Comparison of ENCODE assay signal across 11 mouse cellular contexts in the genomic region with DNA sequence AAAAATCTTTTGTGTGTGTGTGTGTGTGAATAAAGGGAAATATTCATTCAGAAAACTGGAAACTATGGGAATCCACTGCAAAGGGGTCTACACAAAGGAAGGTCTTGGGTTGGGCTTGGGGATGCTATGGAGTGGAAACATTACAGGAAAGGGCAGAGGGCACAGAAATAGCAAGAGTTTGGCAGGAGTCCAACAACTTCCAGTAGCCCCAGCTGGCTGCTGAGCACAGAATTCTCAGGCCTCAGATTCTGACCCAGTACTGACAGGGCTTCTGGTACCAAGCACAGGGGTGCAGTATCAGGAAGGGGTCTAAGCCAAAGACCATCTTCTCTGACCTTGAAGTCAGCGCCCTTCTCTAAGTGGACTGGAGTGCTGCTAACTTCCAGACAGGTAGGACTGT.
DNase-seq lines count a peak whose midpoint lies in the region; ATAC-seq and TF ChIP-seq lines count a peak whose summit lies in the region.
"Had no signal": no experiment of that assay in that cellular context is flagged by ENCODE, and none has a peak within 500 bp of the region (broad histone marks: within the 10 kb centered on the region; RNA-seq: fewer than 3 reads in every experiment).

No protein-coding gene starts in this region.

- H3K27ac ChIP-seq in intestine, embryonic 15.5 days = 0 out of 2 replicates have a peak overlapping the region, but pooled peaks have one; percentile 13
- no peak overlapping the region for H3K27ac ChIP-seq in intestine, postnatal 0 days (ENCODE audit: low read depth, low read length)
- H3K27ac ChIP-seq in midbrain, embryonic 14.5 days (replicated peaks; ENCODE audit: low read depth, low read length) = no peak overlapping the region
- no peak overlapping the region for H3K27ac ChIP-seq in midbrain, embryonic 16.5 days (ENCODE audit: low read length)
- H3K27ac ChIP-seq in intestine, embryonic 16.5 days (ENCODE audit: low read length) = 0 out of 2 replicates have a peak overlapping the region, but pooled peaks have one; percentile 1
- H3K27ac ChIP-seq in stomach, embryonic 16.5 days (ENCODE audit: low read length) = peak overlapping the region; percentile 13; the same call in 1 of the 2 replicates
- H3K27ac ChIP-seq: liver, embryonic 14.5 days; neural tube, embryonic 15.5 days had no signal

- no peak for TF ChIP-seq CTCF in intestine, postnatal 0 days (IDR thresholded peaks at IDR 0.05; ENCODE audit: low read depth)

- no peak overlapping the region for H3K4me2 ChIP-seq in intestine, embryonic 15.5 days (replicated peaks)
- H3K4me2 ChIP-seq in intestine, postnatal 0 days (replicated peaks; ENCODE audit: low read depth) = no peak overlapping the region
- H3K4me2 ChIP-seq in midbrain, embryonic 14.5 days (ENCODE audit: low read length) = no peak overlapping the region
- H3K4me2 ChIP-seq in midbrain, embryonic 16.5 days (ENCODE audit: low read length) = no peak overlapping the region
- H3K4me2 ChIP-seq in intestine, embryonic 16.5 days (ENCODE audit: low read depth, low read length) = no peak overlapping the region
- no peak overlapping the region for H3K4me2 ChIP-seq in stomach, embryonic 16.5 days (ENCODE audit: low read depth, low read length)
- H3K4me2 ChIP-seq: neural tube, embryonic 15.5 days had no signal

- H3K4me3 ChIP-seq in intestine, embryonic 15.5 days (replicated peaks) = no peak overlapping the region
- H3K4me3 ChIP-seq in intestine, postnatal 0 days (ENCODE audit: low read depth, low read length) = no peak overlapping the region
- no peak overlapping the region for H3K4me3 ChIP-seq in midbrain, embryonic 14.5 days (replicated peaks; ENCODE audit: low read depth, low read length)
- no peak overlapping the region for H3K4me3 ChIP-seq in midbrain, embryonic 16.5 days (ENCODE audit: low read depth, low read length)
- H3K4me3 ChIP-seq in intestine, embryonic 16.5 days (ENCODE audit: low read length) = no peak overlapping the region
- H3K4me3 ChIP-seq in stomach, embryonic 16.5 days (replicated peaks; ENCODE audit: low read length) = no peak overlapping the region
- H3K4me3 ChIP-seq: erythroblast, embryonic 14.5 days; neural tube, embryonic 15.5 days had no signal

- H3K36me3 ChIP-seq in intestine, embryonic 15.5 days = no peaks in the 10 kb centered on the region
- H3K36me3 ChIP-seq in intestine, postnatal 0 days (ENCODE audit: control insufficient read depth, insufficient read depth) = no peaks in the 10 kb centered on the region
- no peaks in the 10 kb centered on the region for H3K36me3 ChIP-seq in midbrain, embryonic 14.5 days (ENCODE audit: control insufficient read depth, insufficient read depth, low read length)
- H3K36me3 ChIP-seq in midbrain, embryonic 16.5 days (ENCODE audit: control insufficient read depth, insufficient read depth, low read length) = no peaks in the 10 kb centered on the region
- no peaks in the 10 kb centered on the region for H3K36me3 ChIP-seq in intestine, embryonic 16.5 days (ENCODE audit: control insufficient read depth, insufficient read depth, low read length)
- no peaks in the 10 kb centered on the region for H3K36me3 ChIP-seq in stomach, embryonic 16.5 days (ENCODE audit: control insufficient read depth, insufficient read depth, low read length)
- H3K36me3 ChIP-seq: neural tube, embryonic 15.5 days had no signal

- 77% methylated on average over 1 of the region's 1 CpGs for WGBS in intestine, embryonic 15.5 days
- WGBS in intestine, postnatal 0 days = 79% methylated on average over 1 of the region's 1 CpGs
- 88% methylated on average over 1 of the region's 1 CpGs for WGBS in midbrain, embryonic 14.5 days
- 100% methylated on average over 1 of the region's 1 CpGs for WGBS in midbrain, embryonic 16.5 days
- WGBS in intestine, embryonic 16.5 days = 72% methylated on average over 1 of the region's 1 CpGs
- WGBS in stomach, embryonic 16.5 days = 81% methylated on average over 1 of the region's 1 CpGs

- DNase-seq in midbrain, embryonic 14.5 days = peak; percentile 41
- DNase-seq in embryo, embryonic 9.5 days (ENCODE audit: extremely low spot score) = no peak
- DNase-seq: cerebellum, adult 18-20 months had no signal

- H3K9me3 ChIP-seq in intestine, embryonic 15.5 days = no peaks in the 10 kb centered on the region
- no peaks in the 10 kb centered on the region for H3K9me3 ChIP-seq in intestine, postnatal 0 days (ENCODE audit: control insufficient read depth)
- H3K9me3 ChIP-seq in midbrain, embryonic 14.5 days (ENCODE audit: control insufficient read depth, low read length) = no peaks in the 10 kb centered on the region
- H3K9me3 ChIP-seq in midbrain, embryonic 16.5 days (replicated peaks; ENCODE audit: control insufficient read depth, low read length, poor library complexity, severe bottlenecking) = no peaks in the 10 kb centered on the region
- no peaks in the 10 kb centered on the region for H3K9me3 ChIP-seq in intestine, embryonic 16.5 days (ENCODE audit: control insufficient read depth, low read length)
- H3K9me3 ChIP-seq in stomach, embryonic 16.5 days (replicated peaks; ENCODE audit: control insufficient read depth, low read length) = no peaks in the 10 kb centered on the region
- H3K9me3 ChIP-seq: neural tube, embryonic 15.5 days had no signal

- H3K9ac ChIP-seq in intestine, embryonic 15.5 days = no peak overlapping the region
- no peak overlapping the region for H3K9ac ChIP-seq in intestine, postnatal 0 days (ENCODE audit: low read depth, low read length)
- H3K9ac ChIP-seq in midbrain, embryonic 14.5 days (replicated peaks; ENCODE audit: low read length) = no peak overlapping the region
- no peak overlapping the region for H3K9ac ChIP-seq in midbrain, embryonic 16.5 days (ENCODE audit: low read depth, low read length)
- no peak overlapping the region for H3K9ac ChIP-seq in intestine, embryonic 16.5 days (ENCODE audit: low read depth, low read length)
- H3K9ac ChIP-seq in stomach, embryonic 16.5 days (ENCODE audit: low read length) = no peak overlapping the region
- H3K9ac ChIP-seq: liver, embryonic 14.5 days; neural tube, embryonic 15.5 days had no signal

- H3K27me3 ChIP-seq in intestine, embryonic 15.5 days (replicated peaks) = no peaks in the 10 kb centered on the region
- H3K27me3 ChIP-seq in intestine, postnatal 0 days (replicated peaks; ENCODE audit: control insufficient read depth, insufficient read depth, low read length) = no peaks in the 10 kb centered on the region
- no peaks in the 10 kb centered on the region for H3K27me3 ChIP-seq in midbrain, embryonic 14.5 days (ENCODE audit: control insufficient read depth, insufficient read depth, low read length)
- H3K27me3 ChIP-seq in midbrain, embryonic 16.5 days (ENCODE audit: control insufficient read depth, insufficient read depth, low read depth, low read length) = no peaks in the 10 kb centered on the region
- no peaks in the 10 kb centered on the region for H3K27me3 ChIP-seq in intestine, embryonic 16.5 days (replicated peaks; ENCODE audit: control insufficient read depth, insufficient read depth, low read length)
- no peaks in the 10 kb centered on the region for H3K27me3 ChIP-seq in stomach, embryonic 16.5 days (ENCODE audit: control insufficient read depth, insufficient read depth, low read length)
- H3K27me3 ChIP-seq: neural tube, embryonic 15.5 days had no signal

- peaks cover 34% of the 10 kb centered on the region for H3K4me1 ChIP-seq in intestine, embryonic 15.5 days (replicated peaks)
- H3K4me1 ChIP-seq in intestine, postnatal 0 days (replicated peaks; ENCODE audit: control insufficient read depth, insufficient read depth, low read length) = peaks cover 19% of the 10 kb centered on the region; the same call in 1 of the 2 replicates
- peaks cover 16% of the 10 kb centered on the region for H3K4me1 ChIP-seq in midbrain, embryonic 14.5 days (ENCODE audit: control insufficient read depth, insufficient read depth, low read length)
- peaks cover 2% of the 10 kb centered on the region; the same call in 1 of the 2 replicates for H3K4me1 ChIP-seq in midbrain, embryonic 16.5 days (ENCODE audit: control insufficient read depth, insufficient read depth, low read length)
- peaks cover 36% of the 10 kb centered on the region for H3K4me1 ChIP-seq in intestine, embryonic 16.5 days (ENCODE audit: control insufficient read depth, insufficient read depth, low read length)
- peaks cover 22% of the 10 kb centered on the region for H3K4me1 ChIP-seq in stomach, embryonic 16.5 days (ENCODE audit: control insufficient read depth, insufficient read depth, low read length)

- no peak for ATAC-seq in intestine, embryonic 15.5 days
- ATAC-seq in intestine, postnatal 0 days = no peak
- ATAC-seq in midbrain, embryonic 14.5 days (ENCODE audit: low FRiP score, low TSS enrichment) = no peak
- ATAC-seq in midbrain, embryonic 16.5 days = no peak
- ATAC-seq in intestine, embryonic 16.5 days = no peak
- no peak for ATAC-seq in stomach, embryonic 16.5 days (ENCODE audit: insufficient read depth, low FRiP score)

Comparison
In these comparisons a context has a peak if more than half of its experiments do, and no peak if none do; other contexts are left out.
1. H3K27ac ChIP-seq: peak in intestine, embryonic 15.5 days (single experiment), intestine, embryonic 16.5 days (single experiment) and stomach, embryonic 16.5 days (single experiment); none in intestine, postnatal 0 days (single experiment), midbrain, embryonic 14.5 days (single experiment) and midbrain, embryonic 16.5 days (single experiment).